Mouse (Mus musculus) heart, embryonic 10.5 days (tissue): ENCODE measurements around the gene Vmn1r135. TPM values are rescaled to one million over a fixed set of nuclear protein-coding genes. Genes with fewer than 3 reads are reported as not detected.
"Not testable (repeated sequence)": the region's sequence is repeated elsewhere in the genome, so short reads cannot be mapped to it uniquely, and the experiment has no call there.

Source experiments
- DNase-seq: peaks from one replicate; pipeline ENCODE4 v3.0.0-alpha.2; 2017; ENCODE audit warnings: low spot score
- H3K27ac ChIP-seq: fragments of 300-500 bp; sonication (generic); 2 replicates; pipeline ENCODE4 v1.5.1; 2016; ENCODE audit warnings: mild to moderate bottlenecking
- H3K27me3 ChIP-seq: fragments of 300-500 bp; sonication (generic); 2 replicates; pipeline ENCODE4 v1.6.1; 2016; ENCODE audit warnings: mild to moderate bottlenecking; ENCODE audit not compliant: poor library complexity, insufficient read depth, severe bottlenecking
- H3K36me3 ChIP-seq: fragments of 300-500 bp; sonication (generic); 2 replicates; pipeline ENCODE4 v1.6.1; 2016; ENCODE audit warnings: mild to moderate bottlenecking, moderate library complexity
- H3K4me1 ChIP-seq: fragments of 300-500 bp; sonication (generic); 2 replicates; pipeline ENCODE4 v1.6.1; 2016; ENCODE audit warnings: mild to moderate bottlenecking
- H3K4me3 ChIP-seq: fragments of 300-500 bp; sonication (generic); 2 replicates; pipeline ENCODE4 v1.5.1; 2016; ENCODE audit warnings: mild to moderate bottlenecking, moderate library complexity
- H3K9me3 ChIP-seq: fragments of 300-500 bp; sonication (generic); 2 replicates; pipeline ENCODE4 v1.6.1; 2016; ENCODE audit warnings: mild to moderate bottlenecking, moderate library complexity
- WGBS: fragments of 180-500 bp; shearing (Covaris S2); methylation state at CpG from one replicate; pipeline ENCODE4 v1.1.7; 2016; 5-methylcytosine and 5-hydroxymethylcytosine counted together
- polyA plus RNA-seq: library from polyadenylated mRNA; unstranded; fragments of >200 nt; fragmentation: Nextera tagmentation; extraction: Ambion mirVana; gene quantifications from 2 replicates; pipeline ENCODE4 v1.2.1, GENCODE M21; 2016

The Vmn1r135 gene
- polyA plus RNA-seq = not detected in 2 replicates

- not testable (repeated sequence) for H3K36me3 ChIP-seq, H3K27me3 ChIP-seq, H3K9me3 ChIP-seq, H3K27ac ChIP-seq, DNase-seq, H3K4me1 ChIP-seq, H3K4me3 ChIP-seq
- WGBS = no CpG with 5 or more reads among the region's 1 CpGs
These were observed at the start of gene Vmn1r135 for GRCm38 (mm10) chr7:21832051-21832450. Gene Vmn1r135, plus strand, starts transcription at chr7:21832351.

- not testable (repeated sequence) for DNase-seq, H3K27ac ChIP-seq, H3K9me3 ChIP-seq, H3K36me3 ChIP-seq, H3K4me1 ChIP-seq, H3K27me3 ChIP-seq, H3K4me3 ChIP-seq
- WGBS = no CpG with 5 or more reads among the region's 3 CpGs
These were observed 35.5 kb upstream of the Vmn1r135 start, which contains the start of gene Gm4177 for GRCm38 (mm10) chr7:21796628-21797027. Gene Gm4177, minus strand, starts transcription at chr7:21796728.

DNA sequence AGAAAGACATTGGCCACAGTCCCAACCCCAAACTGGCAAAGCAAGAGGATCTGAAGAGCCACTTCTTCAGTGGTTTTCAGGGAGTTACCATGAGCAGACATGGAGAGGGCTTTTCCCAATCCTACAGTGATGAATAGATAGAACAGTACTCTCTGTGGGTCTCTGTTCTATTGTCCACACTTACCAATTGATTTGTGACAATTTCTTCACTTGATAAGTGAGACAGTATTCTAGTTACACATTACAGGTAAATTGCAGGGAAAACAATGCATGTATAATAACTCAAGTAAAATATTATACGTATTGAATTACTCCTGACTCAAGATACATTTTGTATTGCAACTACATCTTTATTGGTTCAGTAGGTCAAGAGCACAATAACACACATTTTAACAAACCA is 12.0 kb downstream of the Vmn1r135 start, which contains the start of gene Gm5725:
Gm5725 (minus strand) TSS at position 101 of the 400 bp plus-strand sequence.
- H3K27ac ChIP-seq, H3K9me3 ChIP-seq, H3K27me3 ChIP-seq, H3K4me1 ChIP-seq, H3K4me3 ChIP-seq, H3K36me3 ChIP-seq, DNase-seq: not testable (repeated sequence)
- WGBS = no CpG with 5 or more reads among the region's 1 CpGs

Other genes starting within 250 kb of the Vmn1r135 start
- gene Vmn1r132, start 218.3 kb upstream of the Vmn1r135 start, polyA plus RNA-seq = not detected in 2 replicates
- gene Gm4175, start 70.9 kb upstream of the Vmn1r135 start, polyA plus RNA-seq = not detected in 2 replicates
- gene Gm4177, start 35.6 kb upstream of the Vmn1r135 start, polyA plus RNA-seq = not detected in 2 replicates
- gene Gm5725, start 11.9 kb downstream of the Vmn1r135 start, polyA plus RNA-seq = not detected in 2 replicates
- gene Gm5891, start 88.9 kb downstream of the Vmn1r135 start, polyA plus RNA-seq = not detected in 2 replicates
- gene Vmn1r137, start 162.2 kb downstream of the Vmn1r135 start, polyA plus RNA-seq = not detected in 2 replicates
- not detected in 2 replicates for gene Vmn1r138, start 196.5 kb downstream of the Vmn1r135 start, polyA plus RNA-seq
- not detected in 2 replicates for gene Gm6176, start 224.0 kb downstream of the Vmn1r135 start, polyA plus RNA-seq
- not detected in 2 replicates for gene Vmn1r139, start 236.7 kb downstream of the Vmn1r135 start, polyA plus RNA-seq